Mouse (Mus musculus) neural tube, embryonic 12.5 days (tissue): ENCODE data around the gene Gm30083. TPM values are rescaled to one million over a fixed set of nuclear protein-coding genes. Genes with fewer than 3 reads are reported as not detected.

ENCODE experiments used
- ATAC-seq: fragments of 200-750 bp; cut with Nextera tagmentation; 2 replicates; pipeline ENCODE4 v1.8.0; 2017; ENCODE audit warnings: low read depth, mild to moderate bottlenecking, moderate TSS enrichment, moderate library complexity; ENCODE audit not compliant: low FRiP score
- H3K27ac ChIP-seq: fragments of 300-500 bp; sonication (generic); 2 replicates; pipeline ENCODE4 v1.5.1; 2016
- H3K27me3 ChIP-seq: fragments of 300-500 bp; sonication (generic); replicated peaks from 2 replicates; pipeline ENCODE4 v1.6.1; 2016; ENCODE audit warnings: mild to moderate bottlenecking
- H3K36me3 ChIP-seq: fragments of 300-500 bp; sonication (generic); 2 replicates; pipeline ENCODE4 v1.6.1; 2016; ENCODE audit warnings: mild to moderate bottlenecking
- H3K4me1 ChIP-seq: fragments of 300-500 bp; sonication (generic); 2 replicates; pipeline ENCODE4 v1.6.1; 2016
- H3K4me2 ChIP-seq: fragments of 300-500 bp; sonication (generic); replicated peaks from 2 replicates; pipeline ENCODE4 v1.6.1; 2016; ENCODE audit warnings: mild to moderate bottlenecking
- H3K4me3 ChIP-seq: fragments of 300-500 bp; sonication (generic); 2 replicates; pipeline ENCODE4 v1.5.1; 2016
- H3K9ac ChIP-seq: fragments of 300-500 bp; sonication (generic); 2 replicates; pipeline ENCODE4 v1.6.1; 2016; ENCODE audit warnings: mild to moderate bottlenecking
- H3K9me3 ChIP-seq: fragments of 300-500 bp; sonication (generic); 2 replicates; pipeline ENCODE4 v1.6.1; 2016; ENCODE audit warnings: mild to moderate bottlenecking
- WGBS: fragments of 180-500 bp; shearing (Covaris S2); methylation state at CpG from one replicate; pipeline ENCODE4 v1.1.7; 2016; 5-methylcytosine and 5-hydroxymethylcytosine counted together
- polyA plus RNA-seq: library from polyadenylated mRNA; unstranded; fragments of >200 nt; fragmentation: Nextera tagmentation; extraction: Ambion mirVana; gene quantifications from 2 replicates; pipeline ENCODE4 v1.2.1, GENCODE M21; 2016

The Gm30083 gene
- polyA plus RNA-seq, 1 experiment from 2014 or later: not detected

- no peak overlapping the region for H3K4me2 ChIP-seq
- H3K36me3 ChIP-seq: no peaks in the 10 kb centered on the region
- WGBS: 77% methylated on average over 6 of the region's 6 CpGs
- H3K9me3 ChIP-seq: no peaks in the 10 kb centered on the region
- ATAC-seq: no peak
- H3K4me1 ChIP-seq: no peaks in the 10 kb centered on the region
- no peak overlapping the region for H3K9ac ChIP-seq
- H3K27ac ChIP-seq: no peak overlapping the region
- H3K27me3 ChIP-seq: no peaks in the 10 kb centered on the region
- no peak overlapping the region for H3K4me3 ChIP-seq
Observed at GRCm38 (mm10) chr14:33997427-33997826, 17.6 kb downstream of the Gm30083 start.

DNA sequence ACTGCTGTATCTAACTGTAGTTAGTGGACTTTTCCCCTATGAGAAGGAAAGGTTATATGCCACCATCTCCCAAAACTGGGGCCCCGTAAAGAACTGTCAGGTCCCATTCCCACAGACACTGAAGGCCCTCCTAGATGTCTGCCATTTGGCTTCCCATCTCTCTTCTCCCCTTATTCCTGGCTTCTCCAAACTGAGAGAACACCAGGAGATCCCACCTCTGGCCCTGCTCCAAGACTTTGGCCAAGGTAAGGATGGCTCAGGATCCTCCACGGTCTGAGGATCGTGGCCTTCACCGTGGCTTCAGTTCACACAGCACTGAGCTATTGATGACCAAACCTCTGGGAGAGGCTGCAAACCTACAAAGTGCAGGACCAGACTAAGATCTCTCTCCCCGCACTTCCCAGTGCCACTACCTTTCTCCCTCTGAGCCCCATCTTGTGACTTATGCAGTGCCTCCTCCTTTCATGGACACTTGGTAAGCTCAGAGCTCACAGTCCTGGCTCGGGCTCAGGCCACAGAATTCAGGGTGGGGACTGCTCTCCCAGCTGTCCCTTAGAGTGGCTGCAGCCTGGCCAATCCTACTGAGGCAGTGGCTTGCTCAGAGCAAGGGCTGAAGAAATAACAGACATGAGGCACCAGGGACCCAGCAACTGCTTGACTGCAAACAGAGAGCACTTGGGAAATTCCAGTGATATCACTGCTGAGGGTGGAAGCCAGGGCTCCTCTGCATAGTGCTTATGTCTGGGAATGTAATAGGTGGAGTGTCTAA, 21.3 kb downstream of the Gm30083 start:
- Histone ChIP-seq H3K4me2 (no peak overlapping the region), H3K4me3 (no peak overlapping the region), H3K9ac (no peak overlapping the region), H3K27me3 (no peaks in the 10 kb centered on the region), H3K9me3 (no peaks in the 10 kb centered on the region), H3K27ac (no peak overlapping the region), H3K36me3 (no peaks in the 10 kb centered on the region), H3K4me1 (no peaks in the 10 kb centered on the region)
- WGBS: 92% methylated on average over 6 of the region's 6 CpGs
- no peak for ATAC-seq

GRCm38 (mm10) chr14:33993051-33993450, 21.9 kb downstream of the Gm30083 start:
- no peaks in the 10 kb centered on the region for H3K36me3 ChIP-seq
- no peaks in the 10 kb centered on the region for H3K4me1 ChIP-seq
- H3K9me3 ChIP-seq: no peaks in the 10 kb centered on the region
- H3K4me3 ChIP-seq: no peak overlapping the region
- no peak overlapping the region for H3K9ac ChIP-seq
- WGBS: 91% methylated on average over 9 of the region's 9 CpGs
- no peak overlapping the region for H3K4me2 ChIP-seq
- no peak for ATAC-seq
- H3K27ac ChIP-seq: no peak overlapping the region
- no peaks in the 10 kb centered on the region for H3K27me3 ChIP-seq

DNA sequence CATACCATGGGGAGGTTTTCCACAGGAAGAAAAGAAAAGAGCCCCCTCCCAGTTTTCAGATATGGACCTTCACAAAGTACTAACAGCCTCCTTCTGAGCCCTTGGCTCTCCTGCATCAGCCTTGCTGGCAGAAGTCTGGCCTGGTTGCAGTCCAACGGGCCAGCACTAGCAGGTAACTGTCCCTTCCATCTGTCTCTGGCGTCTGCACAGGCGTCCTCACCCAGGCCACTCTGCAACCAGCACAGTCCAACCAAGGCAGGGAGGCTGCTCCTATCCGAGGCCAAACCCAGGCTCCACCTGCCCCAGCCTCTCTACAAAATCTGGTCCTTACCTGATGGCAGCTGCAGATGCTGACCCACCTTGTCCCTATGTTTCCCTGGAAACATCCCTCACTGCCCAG, 23.0 kb downstream of the Gm30083 start:
- H3K27me3 ChIP-seq: no peaks in the 10 kb centered on the region
- no peaks in the 10 kb centered on the region for H3K9me3 ChIP-seq
- no peak for ATAC-seq
- H3K4me2 ChIP-seq: no peak overlapping the region
- no peaks in the 10 kb centered on the region for H3K4me1 ChIP-seq
- H3K36me3 ChIP-seq: no peaks in the 10 kb centered on the region
- no peak overlapping the region for H3K9ac ChIP-seq
- H3K27ac ChIP-seq: no peak overlapping the region
- no peak overlapping the region for H3K4me3 ChIP-seq
- 73% methylated on average over 4 of the region's 4 CpGs for WGBS

DNA sequence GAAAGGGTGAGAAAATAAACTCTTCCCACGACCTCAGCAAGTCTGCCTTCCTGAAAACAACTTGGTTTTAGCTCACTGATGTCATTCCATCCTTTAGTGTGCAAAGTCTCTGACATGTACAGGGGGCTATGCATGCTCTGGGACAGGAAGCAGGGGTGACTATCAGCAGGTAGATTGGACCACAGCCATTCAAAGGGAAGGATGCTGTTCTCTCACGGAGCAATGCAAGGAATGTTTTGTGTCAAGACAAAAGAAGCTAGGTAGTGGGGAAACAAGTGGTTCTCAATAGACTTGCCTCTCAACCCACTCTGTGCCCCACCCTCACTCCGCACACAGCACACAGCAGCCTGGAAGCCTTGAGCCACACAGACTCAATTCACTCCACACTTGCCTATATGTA, 25.8 kb downstream of the Gm30083 start:
- 54% methylated on average over 3 of the region's 3 CpGs for WGBS
- no peak overlapping the region for H3K4me3 ChIP-seq

DNA sequence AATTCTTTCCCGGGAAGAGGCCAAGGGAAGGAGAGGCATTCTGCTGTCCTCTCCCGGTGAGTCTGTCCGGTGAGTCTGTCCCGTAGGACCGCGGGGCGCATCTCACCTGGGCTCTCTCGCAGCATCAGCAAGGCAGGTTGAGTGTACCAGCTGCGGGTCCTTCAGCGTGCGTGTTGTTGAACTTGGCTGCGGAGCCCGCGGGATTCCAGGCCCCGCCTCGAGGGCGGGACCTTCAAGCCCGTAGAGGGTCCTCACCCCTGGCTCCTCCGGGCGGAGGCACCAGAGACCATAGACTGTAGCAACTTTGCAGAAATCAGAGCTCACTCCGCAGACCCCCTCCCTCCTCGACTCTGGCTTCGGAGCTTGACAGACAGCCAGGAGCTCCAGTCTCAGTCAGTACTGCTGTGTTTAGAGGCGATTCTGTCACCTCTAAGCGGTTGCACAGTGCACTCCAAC, 36.4 kb downstream of the Gm30083 start, which contains the start of gene Zfp488:
Zfp488 (minus strand) TSS at position 161 of the 456 bp plus-strand sequence.
- peak within 1 kb of the TSS; percentile 79 for H3K4me2 ChIP-seq
- ATAC-seq: peak; percentile 65; the same call in 1 of the 2 replicates
- H3K27ac ChIP-seq: no peak within 1 kb of the TSS
- no peaks in the 10 kb centered on the region for H3K36me3 ChIP-seq
- WGBS: 2% methylated on average over 25 of the region's 25 CpGs
- H3K4me3 ChIP-seq: peak within 1 kb of the TSS; percentile 36
- H3K4me1 ChIP-seq: peaks cover 7% of the 10 kb centered on the region
- no peak within 1 kb of the TSS for H3K9ac ChIP-seq
- H3K27me3 ChIP-seq: peaks cover 4% of the 10 kb centered on the region; the same call in 1 of the 2 replicates
- no peaks in the 10 kb centered on the region for H3K9me3 ChIP-seq

More for the DNA sequence above, 25.8 kb downstream of the Gm30083 start:
- Histone ChIP-seq H3K27ac (no peak overlapping the region), H3K4me1 (no peaks in the 10 kb centered on the region), H3K9ac (no peak overlapping the region), H3K27me3 (no peaks in the 10 kb centered on the region), H3K9me3 (no peaks in the 10 kb centered on the region), H3K4me2 (no peak overlapping the region), H3K36me3 (no peaks in the 10 kb centered on the region)
- ATAC-seq: no peak

DNA sequence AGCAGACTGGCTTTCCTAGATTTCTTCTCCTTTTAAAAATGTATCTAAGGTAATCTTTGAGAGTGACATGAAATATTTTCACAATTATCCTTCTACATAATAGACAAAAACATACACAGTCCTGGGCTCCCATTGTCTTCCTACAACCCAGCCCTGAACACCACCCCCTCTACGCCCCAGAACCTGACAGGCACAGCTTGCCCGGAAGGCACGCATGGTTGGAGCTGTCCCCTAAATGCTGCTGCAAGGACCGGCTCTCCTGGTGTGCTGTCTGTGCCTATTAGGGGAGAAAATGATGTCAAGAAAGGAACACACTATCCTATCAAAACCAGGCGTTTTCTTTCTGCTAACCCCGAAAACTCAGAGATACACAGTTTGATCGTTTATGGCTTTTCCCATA, 37.2 kb downstream of the Gm30083 start:
- H3K9me3 ChIP-seq: no peaks in the 10 kb centered on the region
- H3K4me1 ChIP-seq: peaks cover 7% of the 10 kb centered on the region
- H3K27me3 ChIP-seq: peaks cover 4% of the 10 kb centered on the region; the same call in 1 of the 2 replicates
- no peaks in the 10 kb centered on the region for H3K36me3 ChIP-seq
- H3K9ac ChIP-seq: no peak overlapping the region
- no peak overlapping the region for H3K27ac ChIP-seq
- no peak overlapping the region for H3K4me3 ChIP-seq
- WGBS: 45% methylated on average over 7 of the region's 7 CpGs
- no peak overlapping the region for H3K4me2 ChIP-seq
- no peak for ATAC-seq

DNA sequence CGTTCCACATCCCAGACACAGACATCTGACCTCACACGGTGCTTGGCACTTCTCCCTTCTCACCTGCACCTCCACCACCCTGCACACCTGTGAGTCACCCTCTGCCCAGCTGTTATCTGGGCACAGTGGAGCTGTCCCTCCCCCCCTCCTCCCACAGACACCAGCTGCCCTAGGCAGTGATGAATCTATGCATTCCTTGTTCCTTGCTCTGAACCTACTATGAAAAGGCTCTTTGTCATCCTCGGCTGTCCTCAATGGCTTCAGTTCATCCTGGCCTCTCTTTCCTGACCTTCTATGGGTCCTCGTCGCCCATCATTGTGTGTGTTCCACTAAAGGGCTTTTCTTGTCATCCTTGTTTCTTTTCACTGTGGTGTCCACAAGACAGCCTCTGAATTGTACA, 40.2 kb downstream of the Gm30083 start:
- 51% methylated on average over 5 of the region's 5 CpGs for WGBS
- Histone ChIP-seq H3K4me1 (peaks cover 7% of the 10 kb centered on the region), H3K4me2 (no peak overlapping the region), H3K36me3 (no peaks in the 10 kb centered on the region), H3K27me3 (peaks cover 4% of the 10 kb centered on the region; the same call in 1 of the 2 replicates), H3K9me3 (no peaks in the 10 kb centered on the region), H3K9ac (no peak overlapping the region), H3K4me3 (no peak overlapping the region), H3K27ac (no peak overlapping the region)
- ATAC-seq: no peak

GRCm38 (mm10) chr14:33972679-33973078, 42.3 kb downstream of the Gm30083 start:
- no peak overlapping the region for H3K4me3 ChIP-seq
- H3K4me1 ChIP-seq: no peaks in the 10 kb centered on the region
- no peak overlapping the region for H3K4me2 ChIP-seq
- H3K27me3 ChIP-seq: no peaks in the 10 kb centered on the region
- H3K9ac ChIP-seq: no peak overlapping the region
- H3K9me3 ChIP-seq: no peaks in the 10 kb centered on the region
- ATAC-seq: no peak
- WGBS: 52% methylated on average over 7 of the region's 7 CpGs
- no peak overlapping the region for H3K27ac ChIP-seq
- H3K36me3 ChIP-seq: no peaks in the 10 kb centered on the region

DNA sequence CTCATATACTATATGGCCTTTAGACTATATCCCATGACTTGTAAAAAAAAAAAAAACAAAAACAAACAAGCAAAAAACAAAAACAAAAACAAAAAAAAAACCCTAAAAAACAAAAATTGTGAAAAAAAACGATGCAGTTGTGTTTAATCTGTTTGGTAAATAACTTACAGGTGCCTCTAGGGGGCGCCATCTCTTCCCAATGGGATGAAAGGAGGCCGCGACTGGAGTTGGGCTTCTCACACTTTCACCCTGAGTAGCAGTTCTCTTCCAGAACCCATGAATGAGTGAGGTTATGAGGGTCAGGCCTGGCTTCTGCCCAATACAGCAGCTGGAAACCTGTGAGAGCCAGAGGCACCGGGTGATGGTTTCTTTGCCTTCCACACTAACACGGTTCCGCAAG, 49.3 kb downstream of the Gm30083 start:
- Histone ChIP-seq H3K36me3 (no peaks in the 10 kb centered on the region), H3K27ac (no peak overlapping the region), H3K4me3 (no peak overlapping the region), H3K4me1 (no peaks in the 10 kb centered on the region), H3K9me3 (no peaks in the 10 kb centered on the region), H3K27me3 (no peaks in the 10 kb centered on the region), H3K9ac (no peak overlapping the region), H3K4me2 (no peak overlapping the region)
- no peak for ATAC-seq
- WGBS: 70% methylated on average over 7 of the region's 7 CpGs

GRCm38 (mm10) chr14:33959341-33959740, 55.6 kb downstream of the Gm30083 start:
- no peaks in the 10 kb centered on the region for H3K9me3 ChIP-seq
- no peak overlapping the region for H3K4me3 ChIP-seq
- no peak overlapping the region for H3K4me2 ChIP-seq
- H3K27me3 ChIP-seq: no peaks in the 10 kb centered on the region
- WGBS: 18% methylated on average over 9 of the region's 9 CpGs
- H3K9ac ChIP-seq: no peak overlapping the region
- no peak for ATAC-seq
- no peaks in the 10 kb centered on the region for H3K4me1 ChIP-seq
- H3K27ac ChIP-seq: no peak overlapping the region
- H3K36me3 ChIP-seq: no peaks in the 10 kb centered on the region

- H3K9ac ChIP-seq: no peak overlapping the region
- H3K4me2 ChIP-seq: no peak overlapping the region
- no peak overlapping the region for H3K4me3 ChIP-seq
- H3K27me3 ChIP-seq: no peaks in the 10 kb centered on the region
- H3K36me3 ChIP-seq: no peaks in the 10 kb centered on the region
- H3K9me3 ChIP-seq: no peaks in the 10 kb centered on the region
- H3K4me1 ChIP-seq: no peaks in the 10 kb centered on the region
- no peak overlapping the region for H3K27ac ChIP-seq
- no peak for ATAC-seq
- 79% methylated on average over 3 of the region's 3 CpGs for WGBS
Observed at GRCm38 (mm10) chr14:33958841-33959240, 56.1 kb downstream of the Gm30083 start.

- H3K27me3 ChIP-seq: no peaks in the 10 kb centered on the region
- H3K9me3 ChIP-seq: no peaks in the 10 kb centered on the region
- WGBS: 91% methylated on average over 4 of the region's 4 CpGs
- no peaks in the 10 kb centered on the region for H3K36me3 ChIP-seq
- no peak overlapping the region for H3K4me3 ChIP-seq
- H3K9ac ChIP-seq: no peak overlapping the region
- H3K27ac ChIP-seq: no peak overlapping the region
- H3K4me1 ChIP-seq: no peaks in the 10 kb centered on the region
- no peak for ATAC-seq
- no peak overlapping the region for H3K4me2 ChIP-seq
Observed at GRCm38 (mm10) chr14:33958186-33958585, 56.8 kb downstream of the Gm30083 start.
